Mouse (Mus musculus) mouse trophoblast stem cell (cell line): ENCODE data around the gene Meltf.

Source experiments
- in situ Hi-C, 2 experiments: fragments of 300-500 bp; cut with MseI, MboI; formaldehyde crosslinking; loops; 2 replicates in 1 of 2; 3 replicates in 1 of 2; pipeline ENCODE4 v1.15.1; 2025

Gene Meltf

GRCm38 (mm10) chr16:31893396-31894141, 15.0 kb downstream of the Meltf start:
- in situ Hi-C loops, result no loop called here

GRCm38 (mm10) chr16:31896971-31897774, 18.6 kb downstream of the Meltf start:
- in situ Hi-C loops, result no loop called here

GRCm38 (mm10) chr16:31898546-31899326, 20.1 kb downstream of the Meltf start:
- in situ Hi-C loops, result no loop called here

- in situ Hi-C loops, result no loop called here
These were observed 23.3 kb downstream of the Meltf start for GRCm38 (mm10) chr16:31901886-31902285.

- in situ Hi-C loops, result no loop called here
These were observed 24.6 kb downstream of the Meltf start for GRCm38 (mm10) chr16:31903239-31903638.

GRCm38 (mm10) chr16:31905331-31905730, 26.7 kb downstream of the Meltf start:
- in situ Hi-C loops, result no loop called here

- in situ Hi-C loops, result no loop called here
These were observed 27.5 kb downstream of the Meltf start for GRCm38 (mm10) chr16:31905891-31906825.

GRCm38 (mm10) chr16:31906896-31907295, 28.3 kb downstream of the Meltf start:
- in situ Hi-C loops, result no loop called here

- in situ Hi-C loops, result no loop called here
These were observed 30.3 kb downstream of the Meltf start for GRCm38 (mm10) chr16:31908959-31909358.

GRCm38 (mm10) chr16:31910281-31910847, 31.8 kb downstream of the Meltf start:
- in situ Hi-C loops, result no loop called here

GRCm38 (mm10) chr16:31917776-31918175, 39.2 kb downstream of the Meltf start:
- in situ Hi-C loops, result loop anchor here (5.0 kb wide), 1 partner anchor 40 kb away; the partner anchor contains the start of gene Meltf (in 2 of the 2)

GRCm38 (mm10) chr16:31918248-31918724, 39.7 kb downstream of the Meltf start:
- in situ Hi-C loops, result loop anchor here (5.0 kb wide), 1 partner anchor 41 kb away; the partner anchor contains the start of gene Meltf (in 2 of the 2)

GRCm38 (mm10) chr16:31924368-31924767, 45.8 kb downstream of the Meltf start:
- in situ Hi-C loops, result no loop called here

GRCm38 (mm10) chr16:31926091-31926490, 47.5 kb downstream of the Meltf start:
- in situ Hi-C loops, result no loop called here

GRCm38 (mm10) chr16:31926547-31927182, 48.1 kb downstream of the Meltf start:
- in situ Hi-C loops, result no loop called here

GRCm38 (mm10) chr16:31927412-31927811, 48.8 kb downstream of the Meltf start:
- in situ Hi-C loops, result no loop called here

GRCm38 (mm10) chr16:31931330-31931729, 52.7 kb downstream of the Meltf start:
- in situ Hi-C loops, result no loop called here

- in situ Hi-C loops, result no loop called here
These were observed 53.6 kb downstream of the Meltf start for GRCm38 (mm10) chr16:31932255-31932654.

GRCm38 (mm10) chr16:31932840-31933697, 54.5 kb downstream of the Meltf start:
- in situ Hi-C loops, result no loop called here
